Mouse (Mus musculus): ENCODE data around the gene Kansl2.

The Kansl2 gene

GRCm38 (mm10) chr15:98533881-98534627 lies at the start of gene Kansl2:
TSS of gene Kansl2 (minus strand) at chr15:98534264.
- peak; percentile 98 to 99 for DNase-seq

- DNase-seq = no peak
Measured at GRCm38 (mm10) chr15:98582996-98583395, 48.9 kb upstream of the Kansl2 start.

- peak; percentile 26 to 37 for DNase-seq
Measured at GRCm38 (mm10) chr15:98582410-98582809, 48.3 kb upstream of the Kansl2 start.

GRCm38 (mm10) chr15:98579795-98580464 lies 45.9 kb upstream of the Kansl2 start:
- peak; percentile 89 to 91 for DNase-seq

GRCm38 (mm10) chr15:98579310-98579709 lies 45.2 kb upstream of the Kansl2 start:
- DNase-seq = no peak

- DNase-seq = no peak
Measured at GRCm38 (mm10) chr15:98573293-98573692, 39.2 kb upstream of the Kansl2 start.

- no peak for DNase-seq
Measured at GRCm38 (mm10) chr15:98570873-98571538, 36.9 kb upstream of the Kansl2 start, which contains the start of the genes Ccnt1 and 4930415O20Rik. TSS of gene Ccnt1 (minus strand) at chr15:98570923. TSS of gene 4930415O20Rik (plus strand) at chr15:98571004.

- peak in 1 of 2 experiments; percentile 30 for DNase-seq
Measured at GRCm38 (mm10) chr15:98569795-98570365, 35.8 kb upstream of the Kansl2 start.

- no peak for DNase-seq
Measured at GRCm38 (mm10) chr15:98569216-98569615, 35.2 kb upstream of the Kansl2 start.

GRCm38 (mm10) chr15:98568256-98569033 lies 34.4 kb upstream of the Kansl2 start:
- DNase-seq = peak; percentile 31 to 39

GRCm38 (mm10) chr15:98567278-98568134 lies 33.4 kb upstream of the Kansl2 start:
- DNase-seq = peak; percentile 99 to 100

- DNase-seq = no peak
Measured at GRCm38 (mm10) chr15:98566973-98567277, 32.9 kb upstream of the Kansl2 start.

- peak in 1 of 2 experiments; percentile 30 for DNase-seq
Measured at GRCm38 (mm10) chr15:98557186-98557585, 23.1 kb upstream of the Kansl2 start.

GRCm38 (mm10) chr15:98555881-98556280 lies 21.8 kb upstream of the Kansl2 start:
- no peak for DNase-seq

- no peak for DNase-seq
Measured at GRCm38 (mm10) chr15:98552758-98553157, 18.7 kb upstream of the Kansl2 start.

- no peak for DNase-seq
Measured at GRCm38 (mm10) chr15:98546843-98547242, 12.8 kb upstream of the Kansl2 start.

- DNase-seq = no peak
Measured at GRCm38 (mm10) chr15:98545151-98545550, 11.1 kb upstream of the Kansl2 start.

- DNase-seq = no peak
Measured at GRCm38 (mm10) chr15:98543341-98543740, 9.3 kb upstream of the Kansl2 start.

- no peak for DNase-seq
Measured at GRCm38 (mm10) chr15:98541064-98541463, 7.0 kb upstream of the Kansl2 start.

GRCm38 (mm10) chr15:98537923-98538322 lies 3.9 kb upstream of the Kansl2 start:
- DNase-seq = no peak

- no peak for DNase-seq
Measured at GRCm38 (mm10) chr15:98536828-98537510, 2.9 kb upstream of the Kansl2 start.

All from cerebellum, postnatal 14 days (tissue).